Mouse (Mus musculus) ES-Bruce4 (cell line): ENCODE data around the gene Pip4k2a. TPM values are rescaled to one million over a fixed set of nuclear protein-coding genes. Genes with fewer than 3 reads are reported as not detected.

ENCODE experiments used
- H3K27ac ChIP-seq: 2 replicates; pipeline ENCODE4 v1.5.1; 2012; ENCODE audit warnings: low read length, inconsistent platforms; ENCODE audit not compliant: insufficient read depth
- H3K27me3 ChIP-seq: 2 replicates; pipeline ENCODE4 v1.6.1; 2012; ENCODE audit warnings: mild to moderate bottlenecking, low read length, inconsistent platforms; ENCODE audit not compliant: control insufficient read depth, poor library complexity, insufficient read depth, severe bottlenecking
- H3K36me3 ChIP-seq: 2 replicates; pipeline ENCODE4 v1.6.1; 2012; ENCODE audit warnings: inconsistent platforms, mild to moderate bottlenecking, low read length, moderate library complexity; ENCODE audit not compliant: control insufficient read depth, poor library complexity, insufficient read depth, severe bottlenecking
- H3K4me1 ChIP-seq: one replicate; pipeline ENCODE4 v1.8.1; 2011; ENCODE audit warnings: low read length; ENCODE audit not compliant: control insufficient read depth, insufficient read depth
- H3K4me3 ChIP-seq: 2 replicates; pipeline ENCODE4 v1.5.1; 2011; ENCODE audit warnings: low read depth, mild to moderate bottlenecking, low read length
- H3K9ac ChIP-seq: 2 replicates; pipeline ENCODE4 v1.6.1; 2012; ENCODE audit warnings: low read depth, mild to moderate bottlenecking, inconsistent platforms; ENCODE audit not compliant: poor library complexity, severe bottlenecking
- H3K9me3 ChIP-seq: replicated peaks from 2 replicates; pipeline ENCODE4 v1.6.1; 2012; ENCODE audit warnings: mild to moderate bottlenecking, low read length, inconsistent platforms; ENCODE audit not compliant: control insufficient read depth, poor library complexity, insufficient read depth, severe bottlenecking
- CTCF ChIP-seq: IDR thresholded peaks from one replicate; pipeline ENCODE4 v1.8.1; 2011; ENCODE audit warnings: low read depth, low read length
- EP300 ChIP-seq: IDR thresholded peaks from 2 replicates; pipeline ENCODE4 v1.6.1; 2011; ENCODE audit warnings: low read depth, low read length; ENCODE audit not compliant: insufficient read depth
- POLR2A ChIP-seq: IDR thresholded peaks from one replicate; pipeline ENCODE4 v1.8.1; 2011; ENCODE audit warnings: low read length; ENCODE audit not compliant: insufficient read depth
- polyA plus RNA-seq: library from polyadenylated mRNA; stranded (reverse); fragments of >200 nt; gene quantifications from 2 replicates; pipeline ENCODE4 v1.2.4, GENCODE M21; 2011; ENCODE audit warnings: low read depth; ENCODE audit not compliant: missing spikeins, insufficient read depth, insufficient read length

Gene Pip4k2a
- polyA plus RNA-seq, 1 experiment, result 9.6 TPM

DNA sequence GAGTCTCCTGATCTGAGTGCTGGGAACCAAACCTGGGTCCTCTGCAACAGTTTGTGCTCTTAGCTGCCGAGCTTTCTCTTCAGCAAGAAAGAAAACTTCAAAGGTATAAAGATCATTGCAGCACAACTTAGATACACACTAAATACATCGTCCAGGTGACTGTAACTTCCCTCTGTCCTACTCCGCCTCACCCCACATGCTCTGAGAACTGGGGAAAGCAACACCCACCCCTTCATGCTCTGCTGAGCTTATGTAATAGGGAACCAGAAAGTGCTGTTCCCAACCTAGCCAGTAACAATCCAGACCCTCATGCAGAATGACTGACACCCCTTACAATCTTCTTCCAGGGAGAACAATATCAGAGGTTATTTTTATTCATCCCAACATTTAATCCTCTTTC is 41.5 kb downstream of the Pip4k2a start:
- no peak overlapping the region for H3K9ac ChIP-seq
- H3K27ac ChIP-seq, result no peak overlapping the region
- H3K27me3 ChIP-seq, result no peaks in the 10 kb centered on the region
- H3K4me1 ChIP-seq, result no peaks in the 10 kb centered on the region
- TF ChIP-seq CTCF (no peak), POLR2A (no peak), EP300 (no peak)
- no peaks in the 10 kb centered on the region for H3K9me3 ChIP-seq
- H3K36me3 ChIP-seq, result no peaks in the 10 kb centered on the region
- no peak overlapping the region for H3K4me3 ChIP-seq

DNA sequence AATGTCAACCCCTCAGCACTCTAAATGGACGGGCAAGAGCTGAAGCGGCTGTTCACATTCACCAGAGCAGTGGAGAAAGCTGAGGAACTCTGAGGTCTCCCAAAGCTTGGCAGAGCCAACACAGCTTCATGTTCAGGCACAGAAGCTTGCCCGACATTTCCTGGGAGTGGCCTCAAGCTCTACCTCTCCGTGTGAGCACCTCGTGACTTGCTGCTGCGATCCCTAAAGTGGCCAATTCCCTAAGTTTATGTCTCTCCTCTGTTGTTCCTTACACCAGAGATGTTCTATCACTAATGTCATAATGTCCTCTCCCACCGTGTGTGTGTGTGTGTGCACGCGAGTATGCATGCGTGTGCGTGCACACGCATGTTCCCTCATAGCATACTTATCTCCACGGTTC is 42.3 kb downstream of the Pip4k2a start:
- Histone ChIP-seq H3K27ac (no peak overlapping the region), H3K4me1 (no peaks in the 10 kb centered on the region), H3K27me3 (no peaks in the 10 kb centered on the region), H3K36me3 (no peaks in the 10 kb centered on the region), H3K4me3 (no peak overlapping the region), H3K9me3 (no peaks in the 10 kb centered on the region), H3K9ac (no peak overlapping the region)
- TF ChIP-seq POLR2A (no peak), CTCF (no peak), EP300 (no peak)

DNA sequence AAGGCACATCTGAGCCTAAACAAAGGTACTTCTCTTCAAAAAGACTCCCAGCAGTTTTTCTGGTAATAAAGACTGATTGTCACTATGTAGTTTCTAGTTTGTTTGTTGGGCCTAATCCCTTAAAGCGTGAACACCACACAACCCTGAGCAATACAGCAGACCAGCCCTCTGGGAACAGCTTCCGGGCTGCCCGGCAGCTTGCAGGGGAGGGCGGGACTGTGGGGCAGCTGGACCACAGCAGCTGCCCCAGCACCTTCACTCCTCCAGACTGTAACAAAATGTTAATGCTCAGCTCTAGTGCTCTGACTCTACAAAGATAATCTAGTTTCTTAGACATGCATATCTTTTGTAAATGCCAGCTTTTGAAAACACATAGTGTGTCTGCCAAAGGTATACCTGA is 42.9 kb downstream of the Pip4k2a start:
- no peaks in the 10 kb centered on the region for H3K4me1 ChIP-seq
- no peaks in the 10 kb centered on the region for H3K27me3 ChIP-seq
- no peaks in the 10 kb centered on the region for H3K9me3 ChIP-seq
- no peak overlapping the region for H3K4me3 ChIP-seq
- H3K9ac ChIP-seq, result no peak overlapping the region
- no peak overlapping the region for H3K27ac ChIP-seq
- TF ChIP-seq EP300 (no peak), POLR2A (no peak), CTCF (no peak)
- no peaks in the 10 kb centered on the region for H3K36me3 ChIP-seq

DNA sequence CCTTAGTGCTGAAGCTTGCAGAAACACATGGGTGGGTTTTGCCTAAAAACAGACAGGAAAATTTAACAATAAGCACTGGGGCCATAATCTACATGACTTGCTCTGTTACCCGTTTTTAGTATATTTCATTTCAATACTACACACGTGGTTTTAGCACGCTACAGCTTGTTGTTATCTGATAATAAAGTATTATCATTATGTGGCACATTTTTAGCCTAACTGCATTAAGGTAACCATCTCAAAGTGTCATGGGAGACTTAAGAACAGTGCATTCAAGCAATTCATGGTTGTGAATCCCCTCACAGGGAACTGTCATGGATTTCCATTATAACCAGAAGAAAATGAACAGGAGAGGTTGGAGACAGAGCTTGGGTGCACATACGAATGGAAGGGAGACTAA is 43.5 kb downstream of the Pip4k2a start:
- no peaks in the 10 kb centered on the region for H3K9me3 ChIP-seq
- H3K4me3 ChIP-seq, result no peak overlapping the region
- no peak for TF ChIP-seq CTCF
- TF ChIP-seq EP300, result no peak
- no peak for TF ChIP-seq POLR2A
- no peak overlapping the region for H3K9ac ChIP-seq
- no peaks in the 10 kb centered on the region for H3K36me3 ChIP-seq
- H3K27me3 ChIP-seq, result no peaks in the 10 kb centered on the region
- H3K4me1 ChIP-seq, result no peaks in the 10 kb centered on the region
- H3K27ac ChIP-seq, result no peak overlapping the region

DNA sequence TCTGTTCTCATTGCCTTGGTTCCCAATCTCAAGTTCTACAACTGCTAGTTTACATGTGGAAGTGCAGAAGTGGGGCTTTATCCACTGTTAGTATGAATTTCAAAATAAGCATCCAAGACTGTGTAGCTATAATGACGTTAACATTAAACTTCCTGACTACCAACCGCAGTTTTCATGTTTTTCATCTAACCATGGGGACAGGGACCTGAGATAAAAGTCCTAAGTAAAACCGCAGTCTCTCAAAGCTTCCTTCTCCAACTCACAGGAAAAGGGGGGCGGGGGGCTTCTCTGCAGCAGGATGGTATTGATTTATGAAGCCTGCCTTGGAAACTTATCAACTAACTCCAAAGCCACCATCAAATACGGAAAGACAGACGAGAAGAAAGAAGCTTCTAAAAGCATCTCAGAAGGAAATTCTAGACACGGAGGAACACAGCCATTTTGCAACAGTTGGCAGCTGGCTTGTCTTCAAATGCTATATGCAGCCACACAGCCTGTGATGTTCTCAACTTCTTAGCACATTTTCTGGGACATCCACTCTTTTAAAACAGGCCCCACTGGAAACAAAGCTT is 45.7 kb downstream of the Pip4k2a start:
- no peak overlapping the region for H3K4me3 ChIP-seq
- H3K4me1 ChIP-seq, result no peaks in the 10 kb centered on the region
- H3K9ac ChIP-seq, result no peak overlapping the region
- H3K36me3 ChIP-seq, result no peaks in the 10 kb centered on the region
- H3K27me3 ChIP-seq, result no peaks in the 10 kb centered on the region
- TF ChIP-seq CTCF (no peak), POLR2A (no peak), EP300 (no peak)
- H3K9me3 ChIP-seq, result no peaks in the 10 kb centered on the region
- H3K27ac ChIP-seq, result no peak overlapping the region

DNA sequence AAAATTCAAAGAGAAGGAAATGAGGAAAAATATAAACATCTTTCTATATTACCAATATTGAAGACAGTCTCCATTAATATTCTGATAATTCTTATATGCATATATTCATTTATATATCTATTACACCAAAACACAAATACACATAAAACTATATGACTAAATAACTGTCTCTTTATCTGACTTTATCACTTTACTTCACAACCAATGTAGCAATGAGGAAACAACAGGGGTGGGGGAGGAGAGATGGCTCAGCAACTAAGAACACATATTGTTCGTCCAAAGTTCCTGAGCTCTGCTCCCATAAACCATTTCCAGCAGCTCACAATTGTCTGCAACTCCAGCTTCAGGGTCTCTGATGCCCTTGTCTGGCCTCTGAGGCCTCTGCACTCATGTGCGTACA is 47.2 kb downstream of the Pip4k2a start:
- H3K27ac ChIP-seq, result no peak overlapping the region
- TF ChIP-seq POLR2A (no peak), CTCF (no peak), EP300 (no peak)
- H3K36me3 ChIP-seq, result no peaks in the 10 kb centered on the region
- H3K4me1 ChIP-seq, result no peaks in the 10 kb centered on the region
- H3K9me3 ChIP-seq, result no peaks in the 10 kb centered on the region
- no peak overlapping the region for H3K4me3 ChIP-seq
- no peaks in the 10 kb centered on the region for H3K27me3 ChIP-seq
- H3K9ac ChIP-seq, result no peak overlapping the region
